Mouse (Mus musculus) left cerebral cortex, adult 2 months (tissue): ENCODE measurements around the gene Clec12b. TPM values are rescaled to one million over a fixed set of nuclear protein-coding genes. Genes with fewer than 3 reads are reported as not detected.

ENCODE experiments used
- DNase-seq, 2 experiments: peaks; one replicate each; pipeline ENCODE4 v3.0.0; 2021 to 2022; ENCODE audit warnings: low spot score in 2 of 2, mixed read lengths in 1 of 2; ENCODE audit errors: extremely low spot score in 1 of 2
- H3K27ac ChIP-seq: fragments of 200-600 bp; 2 replicates; pipeline ENCODE4 v1.8.1; 2022
- H3K4me3 ChIP-seq: fragments of 200-600 bp; 2 replicates; pipeline ENCODE4 v1.8.1; 2022
- CTCF ChIP-seq: fragments of 200-600 bp; IDR thresholded peaks from 2 replicates; pipeline ENCODE4 v1.8.1; 2022; ENCODE audit warnings: antibody characterized with exemption, mild to moderate bottlenecking, moderate library complexity
- intact Hi-C: fragments of 180-260 bp; cut with DNase I; formaldehyde crosslinking; loops from one replicate; pipeline ENCODE4 v1.15.1; 2025
- long read RNA-seq, 2 experiments: library from polyadenylated mRNA; stranded (forward); transcript quantifications; one replicate each; pipeline ENCODE4 v2.0.0; 2021; ENCODE audit warnings: borderline mapping rate in 2 of 2
- total RNA-seq, 2 experiments: library from RNA; stranded (reverse); gene quantifications; 2 replicates each; pipeline ENCODE4 v1.2.3; 2021

Gene Clec12b
- not detected for total RNA-seq
- long read RNA-seq, experiment 1 = 0 reads
- long read RNA-seq, experiment 2 = 0 reads

DNA sequence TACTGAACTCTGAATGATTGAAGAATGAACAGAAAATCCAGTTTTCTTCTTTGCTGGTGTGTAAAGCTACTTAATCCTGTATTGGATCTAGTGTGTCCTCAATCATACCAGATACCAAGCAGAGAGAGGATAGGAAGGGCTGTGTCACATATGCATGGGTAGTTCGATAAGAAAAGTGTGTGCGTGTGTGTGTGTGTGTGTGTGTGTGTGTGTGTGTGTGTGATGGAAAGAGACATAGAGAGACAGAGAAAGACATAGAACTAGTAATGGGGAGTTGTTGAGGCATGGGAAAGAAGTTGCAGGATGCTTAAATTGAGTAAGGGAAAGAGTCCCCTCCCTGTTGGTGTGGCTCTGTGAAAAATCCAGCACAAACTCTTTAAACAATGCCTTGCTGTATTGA lies at the start of gene Clec12b:
Gene Clec12b, minus strand, starts transcription at position 101 of the 400 bp plus-strand sequence.
- H3K4me3 ChIP-seq = no peak within 1 kb of the TSS
- no peak within 1 kb of the TSS for H3K27ac ChIP-seq
- intact Hi-C loops = no loop called here
- no peak for DNase-seq
- TF ChIP-seq CTCF = no peak

GRCm38 (mm10) chr6:129434239-129434638 lies 48.6 kb upstream of the Clec12b start:
- no peak for DNase-seq
- intact Hi-C loops = no loop called here
- no peak overlapping the region for H3K4me3 ChIP-seq
- no peak for TF ChIP-seq CTCF
- H3K27ac ChIP-seq = no peak overlapping the region

GRCm38 (mm10) chr6:129427281-129427680 lies 41.6 kb upstream of the Clec12b start:
- TF ChIP-seq CTCF = no peak
- no peak overlapping the region for H3K4me3 ChIP-seq
- no peak overlapping the region for H3K27ac ChIP-seq
- no peak for DNase-seq
- intact Hi-C loops = no loop called here

DNA sequence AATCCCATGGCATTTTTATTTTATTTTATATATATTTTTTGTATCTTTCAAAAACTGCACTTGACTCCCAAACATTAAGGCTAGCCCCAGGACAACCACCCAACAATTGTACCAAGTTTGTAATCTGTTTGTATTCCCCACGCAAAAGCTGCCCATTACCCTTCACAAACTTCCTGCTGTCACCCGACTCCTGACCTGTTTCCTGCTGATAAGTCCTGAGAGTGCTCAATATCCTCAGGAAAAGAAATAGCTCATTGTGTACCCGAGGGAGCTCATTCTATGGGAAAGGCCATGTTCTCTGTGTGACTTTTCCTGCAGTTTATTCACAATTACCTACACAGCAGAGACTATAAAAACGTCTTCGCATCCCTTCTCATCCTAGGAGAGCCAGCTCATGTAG lies 40.1 kb upstream of the Clec12b start:
- H3K4me3 ChIP-seq = no peak overlapping the region
- no peak for DNase-seq
- no peak for TF ChIP-seq CTCF
- H3K27ac ChIP-seq = no peak overlapping the region
- intact Hi-C loops = no loop called here

- no peak for TF ChIP-seq CTCF
- DNase-seq = no peak
- Histone ChIP-seq H3K4me3 (no peak overlapping the region), H3K27ac (0 out of 2 replicates have a peak overlapping the region, but pooled peaks have one; percentile 32)
- intact Hi-C loops = no loop called here
Observed at GRCm38 (mm10) chr6:129425217-129425616, 39.5 kb upstream of the Clec12b start.

- Histone ChIP-seq H3K4me3 (no peak overlapping the region), H3K27ac (no peak overlapping the region)
- TF ChIP-seq CTCF = peak; percentile 91
- intact Hi-C loops = no loop called here
- peak; percentile 44 to 53 for DNase-seq
Observed at GRCm38 (mm10) chr6:129423734-129424072, 38.0 kb upstream of the Clec12b start.

- Histone ChIP-seq H3K27ac (no peak overlapping the region), H3K4me3 (no peak overlapping the region)
- no peak for DNase-seq
- intact Hi-C loops = no loop called here
- TF ChIP-seq CTCF = no peak
Observed at GRCm38 (mm10) chr6:129423040-129423733, 37.5 kb upstream of the Clec12b start.

- intact Hi-C loops = no loop called here
- H3K27ac ChIP-seq = no peak overlapping the region
- no peak for TF ChIP-seq CTCF
Observed at GRCm38 (mm10) chr6:129422311-129422710, 36.6 kb upstream of the Clec12b start.

DNA sequence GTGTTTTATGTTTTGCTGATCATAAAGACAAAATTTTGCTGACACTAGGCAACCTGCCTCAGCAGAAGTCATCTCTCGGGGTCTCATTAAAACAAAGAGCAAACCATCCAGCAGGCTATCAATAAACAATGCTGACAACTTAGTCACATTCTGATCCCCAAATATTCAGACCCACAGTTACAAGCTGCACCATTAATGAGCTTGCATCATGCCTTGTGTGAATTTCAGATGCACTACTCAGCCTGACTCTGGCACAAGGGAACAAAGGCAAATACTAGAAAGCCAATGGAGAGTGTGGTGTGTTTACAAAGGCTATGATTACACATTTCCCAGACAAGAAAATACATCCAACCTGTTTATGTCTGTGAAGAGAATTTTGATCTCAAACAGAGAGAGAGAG lies 28.5 kb upstream of the Clec12b start:
- no peak for DNase-seq
- H3K4me3 ChIP-seq = no peak overlapping the region
- H3K27ac ChIP-seq = no peak overlapping the region
- TF ChIP-seq CTCF = no peak
- intact Hi-C loops = no loop called here

More at GRCm38 (mm10) chr6:129422311-129422710, 36.6 kb upstream of the Clec12b start:
- no peak overlapping the region for H3K4me3 ChIP-seq
- no peak for DNase-seq

GRCm38 (mm10) chr6:129408562-129408961 lies 22.9 kb upstream of the Clec12b start, which contains the start of gene Clec9a:
Clec9a (plus strand) TSS chr6:129408862.
- no peak for DNase-seq
- H3K4me3 ChIP-seq = no peak within 1 kb of the TSS
- intact Hi-C loops = no loop called here
- no peak within 1 kb of the TSS for H3K27ac ChIP-seq
- no peak for TF ChIP-seq CTCF

- TF ChIP-seq CTCF = no peak
- no peak overlapping the region for H3K4me3 ChIP-seq
- no peak overlapping the region for H3K27ac ChIP-seq
- no peak for DNase-seq
- intact Hi-C loops = no loop called here
Observed at GRCm38 (mm10) chr6:129407324-129407723, 21.6 kb upstream of the Clec12b start.

- intact Hi-C loops = no loop called here
- Histone ChIP-seq H3K4me3 (no peak overlapping the region), H3K27ac (no peak overlapping the region)
- DNase-seq = no peak
- TF ChIP-seq CTCF = no peak
Observed at GRCm38 (mm10) chr6:129405999-129406398, 20.3 kb upstream of the Clec12b start.

GRCm38 (mm10) chr6:129403391-129403790 lies 17.7 kb upstream of the Clec12b start:
- TF ChIP-seq CTCF = no peak
- intact Hi-C loops = no loop called here
- Histone ChIP-seq H3K27ac (no peak overlapping the region), H3K4me3 (no peak overlapping the region)
- DNase-seq = no peak
